Mouse (Mus musculus) liver, adult (tissue): ENCODE data around the gene Preb.

ENCODE experiments used
- GATA4 ChIP-seq: IDR thresholded peaks from 2 replicates; pipeline ENCODE4 v1.6.1; 2014; ENCODE audit warnings: mild to moderate bottlenecking, low read length; ENCODE audit not compliant: insufficient replicate concordance

Preb gene

DNA sequence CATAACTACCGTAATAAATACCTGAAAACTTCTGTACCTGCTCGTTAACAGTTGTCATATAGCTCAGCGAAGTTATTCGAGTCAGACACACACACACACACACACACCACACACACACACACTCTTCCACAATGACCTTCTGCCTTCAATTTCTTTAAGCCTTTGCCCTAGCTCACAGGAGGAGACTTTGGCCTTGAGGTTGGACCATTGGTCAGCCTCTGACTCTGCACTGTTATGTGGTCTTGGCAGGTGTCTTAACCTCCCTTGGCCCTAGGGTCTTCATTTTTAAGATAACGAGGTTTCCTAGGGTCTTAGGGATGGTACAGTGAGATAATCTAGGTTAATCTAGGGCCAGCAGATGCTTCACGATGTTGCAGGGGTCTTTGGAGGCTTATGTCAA lies 15.8 kb downstream of the Preb start:
- TF ChIP-seq GATA4, result no peak

DNA sequence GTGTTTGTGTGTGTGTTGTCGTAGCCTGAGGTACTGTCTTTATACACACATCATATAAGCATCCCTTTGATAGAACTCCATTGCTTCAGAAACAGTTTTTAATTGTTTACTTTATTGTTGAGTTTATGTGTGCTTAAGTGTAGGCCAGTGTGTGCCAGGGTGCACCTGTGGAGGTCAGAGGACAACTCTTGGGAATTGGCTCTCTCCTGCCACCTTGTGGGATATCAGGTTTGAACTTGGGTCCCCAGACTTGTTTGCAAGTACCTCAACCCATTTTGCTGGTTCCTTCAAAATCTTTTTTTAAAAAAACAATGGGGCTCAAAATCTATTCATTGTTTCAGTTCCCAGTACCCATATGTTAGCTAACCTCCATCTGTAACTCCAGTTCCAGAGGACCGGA lies 17.2 kb downstream of the Preb start:
- no peak for TF ChIP-seq GATA4

DNA sequence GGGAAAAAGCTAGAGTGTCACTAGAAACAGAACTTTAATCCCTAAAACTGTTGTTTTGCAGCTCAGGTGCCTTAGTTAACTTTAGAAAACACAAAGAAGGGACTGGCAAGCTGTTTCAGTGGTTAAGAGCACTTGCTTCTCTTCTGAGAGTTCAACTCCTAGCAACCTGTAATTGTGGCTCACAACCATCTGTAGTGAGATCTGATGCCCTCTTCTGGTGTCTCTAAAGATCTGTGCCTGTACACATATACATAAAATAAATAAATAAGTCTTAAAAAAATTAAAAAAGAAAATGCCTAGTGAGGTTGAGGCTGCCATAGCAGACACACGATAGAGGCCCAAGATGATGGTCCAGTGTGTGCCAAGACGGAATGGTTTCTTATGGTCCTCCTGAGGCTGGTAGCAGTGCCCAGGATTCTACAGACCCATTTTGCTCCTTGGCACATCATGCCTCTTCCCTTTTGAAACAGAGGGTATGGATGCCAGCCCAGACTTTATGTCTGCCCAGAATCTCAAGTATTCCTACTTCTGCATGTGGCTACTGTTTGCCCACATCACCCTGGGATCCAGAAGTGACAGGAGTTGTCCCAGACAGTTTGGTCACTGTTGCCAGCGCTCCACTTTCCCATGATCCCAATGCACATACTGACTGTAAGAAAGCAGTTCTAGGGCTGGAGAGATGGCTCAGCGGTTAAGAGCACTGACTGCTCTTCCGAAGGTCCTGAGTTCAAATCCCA lies 25.3 kb downstream of the Preb start:
- TF ChIP-seq GATA4, result no peak

DNA sequence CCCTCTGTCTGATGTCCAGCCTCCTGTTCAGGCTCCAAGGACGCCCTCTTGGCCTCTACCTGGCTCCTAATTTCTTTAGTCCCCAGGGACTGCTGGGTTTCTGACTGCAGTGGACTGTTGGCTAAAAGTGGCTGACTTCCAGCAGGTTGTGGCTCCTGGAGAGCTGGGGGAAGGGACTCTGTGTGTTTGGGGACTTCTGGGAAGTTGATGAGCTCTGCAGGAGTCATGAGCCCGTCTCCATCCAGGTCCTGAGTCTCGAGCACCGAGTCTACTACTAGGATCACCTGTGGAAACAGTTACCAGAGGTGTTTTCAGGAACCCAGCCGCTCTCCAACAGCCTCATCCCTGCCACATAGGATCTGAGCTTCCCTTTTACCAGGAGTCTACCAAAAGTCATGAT lies 26.5 kb downstream of the Preb start:
- TF ChIP-seq GATA4, result no peak

DNA sequence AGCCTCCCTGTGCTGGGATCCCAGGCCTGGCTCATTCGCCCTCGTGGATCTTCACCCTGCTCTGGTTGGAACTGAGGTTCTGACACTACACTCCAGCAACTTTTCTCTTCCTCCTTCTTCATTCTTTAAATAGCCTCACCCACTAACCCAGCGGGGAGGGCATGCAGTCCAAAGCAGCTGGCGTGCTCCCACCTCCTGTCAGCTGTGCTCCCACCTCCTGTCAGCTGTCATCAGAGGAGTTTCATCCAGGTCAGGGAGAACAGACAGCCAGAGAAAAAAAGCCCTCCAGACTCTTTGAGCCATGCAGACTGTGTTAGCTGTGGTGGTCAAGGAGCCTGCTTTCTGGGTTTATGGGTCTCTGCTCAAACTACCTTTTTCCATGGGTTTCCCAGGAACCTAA lies 28.8 kb downstream of the Preb start:
- TF ChIP-seq GATA4, result no peak

DNA sequence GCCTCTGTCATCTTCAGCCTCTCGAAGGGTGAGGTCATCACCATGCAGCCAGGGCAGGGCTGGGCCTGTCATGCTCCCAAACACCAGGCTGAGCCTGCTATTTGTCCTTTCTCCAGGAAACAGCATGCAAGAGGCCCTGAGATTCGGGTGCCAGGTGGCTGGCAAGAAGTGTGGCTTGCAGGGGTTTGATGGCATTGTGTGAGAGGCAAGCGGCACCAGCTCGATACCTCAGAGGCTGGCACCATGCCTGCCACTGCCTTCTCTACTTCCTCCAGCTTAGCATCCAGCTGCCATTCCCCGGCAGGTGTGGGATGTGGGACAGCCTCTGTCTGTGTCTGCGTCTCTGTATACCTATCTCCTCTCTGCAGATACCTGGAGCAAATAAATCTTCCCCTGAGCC lies 29.3 kb downstream of the Preb start:
- no peak for TF ChIP-seq GATA4

DNA sequence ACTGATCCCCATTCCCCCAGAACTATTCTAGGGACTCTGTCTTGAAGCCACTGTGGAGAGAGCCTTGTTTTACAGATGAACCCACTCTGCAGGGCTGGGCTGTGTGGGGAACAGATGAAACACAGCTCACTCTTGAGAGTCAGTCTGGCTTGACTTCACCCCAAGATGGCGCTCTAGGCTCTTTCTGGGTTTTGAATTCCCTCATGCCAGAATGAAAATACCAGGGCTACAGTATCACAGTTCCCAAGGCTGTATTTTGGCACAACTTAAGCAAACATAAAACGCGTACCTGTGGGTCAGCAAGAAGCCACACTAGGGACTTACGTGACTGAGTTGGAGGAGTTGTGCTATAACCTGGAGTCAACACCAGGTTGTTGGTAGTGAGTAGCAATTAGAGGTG lies 30.0 kb downstream of the Preb start:
- no peak for TF ChIP-seq GATA4

DNA sequence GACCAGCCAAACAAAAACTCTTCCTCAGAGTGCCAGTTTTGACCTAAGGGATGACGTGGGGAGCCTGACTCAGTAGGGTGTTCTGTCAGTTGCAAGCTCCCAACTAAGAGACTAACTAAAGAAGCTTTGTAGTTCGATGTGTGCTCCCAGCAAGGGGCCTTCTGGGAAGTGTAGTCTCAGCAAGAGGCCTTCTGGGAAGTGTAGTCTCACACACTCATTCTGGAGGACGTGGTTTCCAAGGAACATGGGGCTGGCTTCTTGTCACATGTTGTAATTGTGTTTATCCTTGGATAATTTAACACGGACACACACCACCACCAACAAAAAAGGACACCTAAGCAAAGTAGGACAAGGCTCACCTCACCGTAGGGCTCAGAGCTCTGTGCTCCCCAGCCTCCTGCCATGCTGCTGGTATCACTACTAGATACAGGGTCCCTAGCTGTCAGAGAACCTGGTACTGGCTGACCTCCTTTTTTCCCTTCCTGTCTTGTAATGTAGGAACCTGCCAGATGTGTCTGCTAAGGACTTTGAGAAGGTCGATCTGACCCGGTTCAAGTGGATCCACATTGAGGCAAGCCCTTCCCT lies 32.1 kb downstream of the Preb start:
- TF ChIP-seq GATA4, result no peak

DNA sequence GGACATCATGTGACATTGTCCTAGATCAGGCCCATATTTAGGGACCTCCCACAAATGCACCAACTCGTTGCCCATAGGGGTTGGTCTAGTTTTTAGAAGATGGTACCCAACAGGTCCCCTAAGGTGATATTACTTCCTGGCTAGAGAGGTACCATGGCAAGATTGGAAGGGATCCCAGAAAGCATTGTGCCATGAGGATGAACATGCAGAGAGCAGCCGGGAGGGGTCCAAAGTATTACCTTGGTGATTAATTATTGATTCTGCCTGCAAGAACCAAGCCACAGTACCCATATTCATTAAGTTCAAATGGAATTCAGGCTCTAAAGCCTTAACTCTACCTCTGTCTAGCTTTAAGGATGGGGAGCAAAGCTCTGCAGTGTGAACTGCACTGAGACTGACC lies 34.1 kb downstream of the Preb start:
- TF ChIP-seq GATA4, result no peak

DNA sequence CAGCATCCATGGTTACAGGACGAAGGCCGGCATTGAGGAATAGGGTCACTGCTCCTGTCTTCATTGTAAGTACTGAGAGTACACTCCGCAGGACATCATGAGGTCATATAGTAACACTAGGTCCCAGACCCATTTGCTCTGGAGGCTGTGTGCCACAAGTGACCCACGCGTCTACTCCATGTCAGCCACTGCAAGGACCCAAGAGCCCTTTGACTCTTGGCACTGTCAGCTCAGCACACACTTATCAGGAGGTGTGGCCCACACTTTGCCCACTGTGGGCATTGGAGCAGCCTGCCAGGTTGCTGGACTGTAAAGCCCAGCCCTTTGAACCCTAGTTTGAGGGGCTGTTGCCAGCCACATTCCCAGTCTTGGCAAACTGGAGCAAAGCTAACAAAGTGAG lies 34.9 kb downstream of the Preb start:
- peak; percentile 63; the same call in 1 of the 2 replicates for TF ChIP-seq GATA4

DNA sequence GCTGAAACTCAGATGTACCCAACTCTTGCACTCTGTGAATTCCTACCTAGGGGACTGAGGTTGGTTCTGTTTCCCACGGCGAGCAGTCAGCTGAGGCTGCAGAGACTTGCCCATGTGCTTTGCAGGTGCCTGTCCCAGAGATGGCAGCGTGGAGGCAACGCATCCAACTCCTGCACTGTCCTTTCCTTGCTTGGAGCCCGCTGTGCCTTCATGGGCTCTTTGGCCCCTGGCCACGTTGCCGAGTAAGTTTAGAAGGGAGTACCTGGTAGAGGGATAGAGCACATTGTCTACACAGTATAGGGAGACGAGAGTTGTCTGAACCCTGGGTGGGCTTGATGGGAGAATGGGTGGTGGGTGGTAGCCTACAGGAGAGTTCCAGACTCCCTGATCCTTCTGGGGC lies 35.5 kb downstream of the Preb start:
- TF ChIP-seq GATA4, result no peak

DNA sequence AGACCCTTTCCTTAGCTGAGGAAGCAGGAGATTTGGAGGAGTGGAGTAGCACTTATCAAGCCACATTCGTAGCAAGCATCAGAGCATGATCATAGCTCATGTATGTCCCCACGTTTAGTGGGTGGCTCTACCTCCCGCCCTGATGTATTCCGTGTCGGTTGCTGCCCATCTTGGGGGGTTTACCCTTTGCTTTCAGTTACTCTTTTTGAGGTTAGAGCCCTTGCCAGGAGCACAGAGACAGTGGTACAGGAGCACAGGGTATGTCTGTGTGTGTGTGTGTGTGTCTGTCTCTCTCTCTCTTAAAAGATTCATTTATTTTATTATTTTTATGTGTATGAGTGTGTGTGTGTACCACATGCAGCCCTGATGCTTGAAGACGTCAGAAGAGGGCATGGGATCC lies 37.0 kb downstream of the Preb start:
- no peak for TF ChIP-seq GATA4

DNA sequence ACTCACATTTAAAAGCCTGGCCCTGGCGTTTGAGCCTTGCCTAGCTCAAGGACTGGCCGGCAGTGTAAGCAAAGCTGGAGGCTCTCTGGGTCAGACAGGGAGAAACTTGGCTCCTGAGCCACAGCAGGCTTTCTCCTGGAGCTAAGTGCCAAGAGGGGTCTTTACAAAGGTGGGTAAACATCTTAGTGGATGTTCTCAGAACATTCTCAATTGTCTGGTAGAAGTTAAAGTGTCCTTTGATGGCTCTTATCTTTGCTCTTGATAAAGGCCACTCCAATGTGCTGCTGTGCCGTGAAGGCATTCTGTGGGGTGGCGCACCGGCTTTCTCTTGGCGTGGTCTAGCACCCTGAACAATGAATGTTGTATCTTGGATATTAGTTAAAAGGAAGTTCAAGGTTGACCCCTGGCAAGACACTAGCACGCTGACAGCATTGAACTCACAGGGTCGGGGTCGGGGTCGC lies 37.5 kb downstream of the Preb start:
- TF ChIP-seq GATA4, result peak; percentile 40; the same call in 1 of the 2 replicates

DNA sequence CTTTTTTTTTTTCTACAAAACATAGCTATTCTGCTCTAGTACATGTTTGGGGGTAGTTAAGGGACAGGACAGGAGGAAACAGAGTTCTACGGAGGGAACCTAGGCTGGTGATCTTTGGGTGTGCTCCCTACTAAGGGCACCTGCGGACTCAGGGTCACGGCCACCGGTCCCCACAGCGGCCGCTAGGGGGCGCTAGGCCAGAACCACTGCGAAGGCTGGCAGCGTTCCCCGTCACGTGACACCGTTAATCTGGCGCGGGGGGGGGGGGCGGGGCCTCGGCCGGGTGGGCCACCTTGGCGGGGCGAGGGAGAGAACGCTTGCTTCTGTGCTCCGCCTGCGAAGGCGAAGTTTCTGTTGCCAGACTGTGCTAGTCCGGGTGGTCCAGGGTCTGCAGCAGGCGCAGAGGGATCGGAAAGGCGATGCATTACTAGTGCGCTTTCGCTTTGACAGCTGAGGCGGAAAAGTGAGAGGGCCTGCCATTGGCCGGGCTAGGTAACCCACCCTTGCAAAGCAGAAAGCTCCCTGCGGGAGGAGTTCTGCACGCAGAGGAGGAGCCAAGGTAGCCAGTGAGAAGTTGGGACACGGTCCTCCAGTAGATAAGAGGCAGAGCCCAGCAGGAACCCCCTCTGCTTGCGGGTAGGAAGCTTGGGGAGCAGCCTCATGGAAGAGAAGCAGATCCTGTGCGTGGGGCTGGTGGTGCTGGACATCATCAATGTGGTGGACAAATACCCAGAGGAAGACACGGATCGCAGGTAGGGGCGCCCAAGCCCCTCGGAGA lies 38.7 kb downstream of the Preb start, which contains the start of gene Khk:
TSS of gene Khk (plus strand) at position 176 of the 778 bp plus-strand sequence.
- TF ChIP-seq GATA4, result peak; percentile 71; the same call in 1 of the 2 replicates

DNA sequence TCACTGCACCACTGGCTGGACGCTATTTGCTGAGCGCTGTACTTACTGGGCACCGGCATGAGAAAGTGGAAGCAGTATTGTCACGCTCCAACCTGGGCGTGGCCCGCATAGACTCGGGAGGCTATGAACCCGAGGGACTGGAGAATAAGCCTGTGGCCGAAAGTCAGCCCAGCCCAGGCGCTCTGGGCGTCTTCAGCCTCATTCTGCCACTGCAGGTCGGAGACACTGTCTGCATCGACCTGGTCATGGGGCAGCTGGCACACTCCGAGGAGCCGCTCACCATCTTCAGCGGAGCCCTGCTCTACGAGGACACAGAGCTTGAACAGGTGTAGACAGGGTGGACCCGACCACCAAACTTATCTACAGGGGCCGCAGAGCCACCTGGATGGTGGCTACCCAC lies 39.5 kb downstream of the Preb start:
- TF ChIP-seq GATA4, result no peak
